Mouse (Mus musculus) right cerebral cortex, postnatal 10 days (tissue): ENCODE results near the gene Rcc1l.

Experiments used
- DNase-seq, 2 experiments: peaks; one replicate each; pipeline ENCODE4 v3.0.0; 2021; ENCODE audit warnings: low spot score in 2 of 2

Rcc1l gene

GRCm38 (mm10) chr5:134170167-134170566 is 6.4 kb downstream of the Rcc1l start:
- DNase-seq: no peak

- no peak for DNase-seq
Observed at GRCm38 (mm10) chr5:134169231-134169630, 7.3 kb downstream of the Rcc1l start.

- no peak for DNase-seq
Observed at GRCm38 (mm10) chr5:134168033-134168432, 8.5 kb downstream of the Rcc1l start.

GRCm38 (mm10) chr5:134166642-134167041 is 9.9 kb downstream of the Rcc1l start:
- no peak for DNase-seq

GRCm38 (mm10) chr5:134164688-134165087 is 11.9 kb downstream of the Rcc1l start:
- DNase-seq: no peak

- no peak for DNase-seq
Observed at GRCm38 (mm10) chr5:134155916-134156466, 20.6 kb downstream of the Rcc1l start.

GRCm38 (mm10) chr5:134151895-134152294 is 24.7 kb downstream of the Rcc1l start:
- DNase-seq: no peak

- no peak for DNase-seq
Observed at GRCm38 (mm10) chr5:134148153-134148552, 28.4 kb downstream of the Rcc1l start.

GRCm38 (mm10) chr5:134147194-134147753 is 29.3 kb downstream of the Rcc1l start:
- no peak for DNase-seq

- DNase-seq: no peak
Observed at GRCm38 (mm10) chr5:134144986-134145385, 31.6 kb downstream of the Rcc1l start.

- DNase-seq: no peak
Observed at GRCm38 (mm10) chr5:134142381-134142780, 34.2 kb downstream of the Rcc1l start.

- no peak for DNase-seq
Observed at GRCm38 (mm10) chr5:134141236-134141635, 35.3 kb downstream of the Rcc1l start.

GRCm38 (mm10) chr5:134139429-134139828 is 37.1 kb downstream of the Rcc1l start:
- DNase-seq: no peak

- no peak for DNase-seq
Observed at GRCm38 (mm10) chr5:134137933-134138332, 38.6 kb downstream of the Rcc1l start.

- DNase-seq: no peak
Observed at GRCm38 (mm10) chr5:134136022-134136421, 40.6 kb downstream of the Rcc1l start.

GRCm38 (mm10) chr5:134131586-134131985 is 45.0 kb downstream of the Rcc1l start:
- peak in 1 of 2 experiments; percentile 52 for DNase-seq

- DNase-seq: no peak
Observed at GRCm38 (mm10) chr5:134126232-134126631, 50.3 kb downstream of the Rcc1l start.

GRCm38 (mm10) chr5:134123846-134124245 is 52.7 kb downstream of the Rcc1l start:
- DNase-seq: no peak

- DNase-seq: no peak
Observed at GRCm38 (mm10) chr5:134121893-134122259, 54.7 kb downstream of the Rcc1l start.

- no peak for DNase-seq
Observed at GRCm38 (mm10) chr5:134121138-134121892, 55.3 kb downstream of the Rcc1l start.

GRCm38 (mm10) chr5:134120135-134120534 is 56.4 kb downstream of the Rcc1l start:
- no peak for DNase-seq

GRCm38 (mm10) chr5:134119481-134120120 is 57.0 kb downstream of the Rcc1l start:
- no peak for DNase-seq
